Mouse (Mus musculus): Measurements from ENCODE around the gene Cby3.

Cby3 gene

GRCm38 (mm10) chr11:50365322-50365721, 11.1 kb downstream of the Cby3 start:
- no peak for DNase-seq

GRCm38 (mm10) chr11:50367531-50367930, 13.3 kb downstream of the Cby3 start:
- no peak for DNase-seq

GRCm38 (mm10) chr11:50369360-50369911, 15.2 kb downstream of the Cby3 start:
- DNase-seq = peak in 1 of 2 experiments; percentile 12

GRCm38 (mm10) chr11:50370969-50371368, 16.7 kb downstream of the Cby3 start:
- DNase-seq = no peak

- peak; percentile 52 to 61 for DNase-seq
Observed at GRCm38 (mm10) chr11:50371399-50371841, 17.2 kb downstream of the Cby3 start.

- DNase-seq = no peak
Observed at GRCm38 (mm10) chr11:50371911-50372310, 17.6 kb downstream of the Cby3 start.

- DNase-seq = no peak
Observed at GRCm38 (mm10) chr11:50373086-50373485, 18.8 kb downstream of the Cby3 start.

GRCm38 (mm10) chr11:50373621-50374020, 19.4 kb downstream of the Cby3 start:
- DNase-seq = no peak

GRCm38 (mm10) chr11:50374286-50375015, 20.2 kb downstream of the Cby3 start:
- DNase-seq = no peak

GRCm38 (mm10) chr11:50375421-50375820, 21.2 kb downstream of the Cby3 start:
- DNase-seq = no peak

GRCm38 (mm10) chr11:50376156-50376790, 22.0 kb downstream of the Cby3 start:
- no peak for DNase-seq

- peak; percentile 98 for DNase-seq
Observed at GRCm38 (mm10) chr11:50376911-50377891, 22.9 kb downstream of the Cby3 start, which contains the start of gene Hnrnph1. Gene Hnrnph1, plus strand, starts transcription at chr11:50376990.

GRCm38 (mm10) chr11:50377892-50378684, 23.8 kb downstream of the Cby3 start:
- peak; percentile 85 to 90 for DNase-seq

- DNase-seq = no peak
Observed at GRCm38 (mm10) chr11:50379023-50379752, 24.9 kb downstream of the Cby3 start.

- DNase-seq = no peak
Observed at GRCm38 (mm10) chr11:50381311-50381710, 27.0 kb downstream of the Cby3 start.

GRCm38 (mm10) chr11:50387167-50387679, 33.0 kb downstream of the Cby3 start:
- DNase-seq = no peak

GRCm38 (mm10) chr11:50387697-50388096, 33.4 kb downstream of the Cby3 start:
- DNase-seq = no peak

GRCm38 (mm10) chr11:50388217-50388929, 34.1 kb downstream of the Cby3 start:
- DNase-seq = no peak

- no peak for DNase-seq
Observed at GRCm38 (mm10) chr11:50389011-50389410, 34.7 kb downstream of the Cby3 start.

- no peak for DNase-seq
Observed at GRCm38 (mm10) chr11:50389616-50390015, 35.4 kb downstream of the Cby3 start.
